Mouse (Mus musculus) embryonic facial prominence, embryonic 15.5 days (tissue): ENCODE measurements around the gene Mrpl10. TPM values are rescaled to one million over a fixed set of nuclear protein-coding genes. Genes with fewer than 3 reads are reported as not detected.
A peak's percentile ranks its signal among the peaks of the same experiment; 100 is the strongest.

Experiments used
- ATAC-seq: fragments of 200-750 bp; cut with Nextera tagmentation; 2 replicates; pipeline ENCODE4 v1.8.0; 2017; ENCODE audit warnings: low read depth, moderate TSS enrichment; ENCODE audit not compliant: insufficient number of reproducible peaks, low FRiP score, low TSS enrichment
- H3K27ac ChIP-seq: fragments of 300-500 bp; sonication (generic); replicated peaks from 2 replicates; pipeline ENCODE4 v1.5.1; 2015; ENCODE audit warnings: mild to moderate bottlenecking, inconsistent platforms
- H3K27me3 ChIP-seq: fragments of 300-500 bp; sonication (generic); 2 replicates; pipeline ENCODE4 v1.6.1; 2015; ENCODE audit warnings: inconsistent platforms
- H3K36me3 ChIP-seq: fragments of 300-500 bp; sonication (generic); 2 replicates; pipeline ENCODE4 v1.6.1; 2015; ENCODE audit warnings: mild to moderate bottlenecking, inconsistent platforms
- H3K4me1 ChIP-seq: fragments of 300-500 bp; sonication (generic); 2 replicates; pipeline ENCODE4 v1.6.1; 2015; ENCODE audit warnings: inconsistent platforms
- H3K4me2 ChIP-seq: fragments of 300-500 bp; sonication (generic); replicated peaks from 2 replicates; pipeline ENCODE4 v1.6.1; 2015; ENCODE audit warnings: mild to moderate bottlenecking, inconsistent platforms
- H3K4me3 ChIP-seq: fragments of 300-500 bp; sonication (generic); replicated peaks from 2 replicates; pipeline ENCODE4 v1.5.1; 2015; ENCODE audit warnings: mild to moderate bottlenecking, inconsistent platforms
- H3K9ac ChIP-seq: fragments of 300-500 bp; sonication (generic); 2 replicates; pipeline ENCODE4 v1.6.1; 2015; ENCODE audit warnings: inconsistent platforms
- H3K9me3 ChIP-seq: fragments of 300-500 bp; sonication (generic); replicated peaks from 2 replicates; pipeline ENCODE4 v1.6.1; 2016; ENCODE audit warnings: inconsistent platforms
- WGBS: fragments of 180-500 bp; shearing (Covaris S2); methylation state at CpG from one replicate; pipeline ENCODE4 v1.1.7; 2015; 5-methylcytosine and 5-hydroxymethylcytosine counted together
- polyA plus RNA-seq: library from polyadenylated mRNA; unstranded; fragments of >200 nt; fragmentation: Nextera tagmentation; extraction: Ambion mirVana; gene quantifications from 2 replicates; pipeline ENCODE4 v1.2.1, GENCODE M21; 2015

Gene Mrpl10
- polyA plus RNA-seq, result 77.9 and 80.4 TPM in 2 replicates

DNA sequence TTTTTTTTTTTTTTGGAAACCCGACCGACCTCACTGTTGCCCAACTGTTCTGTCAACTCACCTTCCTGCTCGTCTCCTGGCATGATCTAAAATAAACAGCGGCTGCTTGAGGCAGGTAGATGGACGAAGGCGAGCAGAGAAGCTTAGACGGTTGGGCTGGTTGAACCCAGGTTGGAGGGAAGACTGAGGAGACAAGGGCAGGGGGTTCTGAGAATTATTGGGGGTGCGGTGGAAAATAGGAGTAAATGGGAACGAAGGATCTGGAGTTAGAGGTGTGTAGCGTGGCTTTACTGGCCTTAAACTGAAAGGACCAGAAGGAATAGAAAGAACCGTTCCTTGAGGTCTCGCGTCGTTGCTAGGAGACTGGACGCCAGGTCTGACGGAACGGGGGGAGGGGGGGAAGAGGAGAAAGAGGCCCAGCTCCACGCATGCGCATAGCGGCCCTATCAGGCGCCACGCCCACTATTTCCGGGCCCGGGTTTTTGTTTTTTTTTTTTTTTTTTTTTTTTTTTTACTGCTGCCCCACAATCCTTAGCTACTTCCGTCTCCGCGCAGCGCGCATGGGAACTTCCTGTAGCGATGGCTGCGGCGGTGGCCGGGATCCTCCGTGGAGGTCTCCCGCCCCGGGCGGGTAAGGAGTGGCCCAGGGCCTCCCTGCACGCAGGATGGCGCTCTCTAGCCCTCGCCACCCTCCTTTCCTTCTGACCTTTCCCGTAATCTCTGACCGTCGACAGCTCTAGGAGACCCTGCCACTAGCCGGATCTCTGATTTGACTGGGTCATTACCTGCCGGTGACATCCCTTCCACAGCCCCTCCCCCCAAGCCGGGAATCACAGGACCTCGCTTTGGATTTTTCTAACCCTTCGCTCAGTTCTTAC, at the start of gene Mrpl10, which contains the start of gene Lrrc46:
Gene Mrpl10 (plus strand): TSS at position 539 of the 878 bp plus-strand sequence.
Gene Lrrc46 (minus strand): TSS at position 386 of the 878 bp plus-strand sequence.
- H3K36me3 ChIP-seq, result peaks cover 14% of the 10 kb centered on the region
- under 1% methylated on average over 48 of the region's 48 CpGs for WGBS
- H3K9ac ChIP-seq, result peak within 1 kb of the TSS; percentile 72
- peak within 1 kb of the TSS; percentile 74 for H3K27ac ChIP-seq
- no peaks in the 10 kb centered on the region for H3K9me3 ChIP-seq
- H3K27me3 ChIP-seq, result no peaks in the 10 kb centered on the region
- peaks cover 16% of the 10 kb centered on the region for H3K4me1 ChIP-seq
- ATAC-seq, result peak; percentile 88
- H3K4me3 ChIP-seq, result peak within 1 kb of the TSS; percentile 91
- peak within 1 kb of the TSS; percentile 85 for H3K4me2 ChIP-seq

DNA sequence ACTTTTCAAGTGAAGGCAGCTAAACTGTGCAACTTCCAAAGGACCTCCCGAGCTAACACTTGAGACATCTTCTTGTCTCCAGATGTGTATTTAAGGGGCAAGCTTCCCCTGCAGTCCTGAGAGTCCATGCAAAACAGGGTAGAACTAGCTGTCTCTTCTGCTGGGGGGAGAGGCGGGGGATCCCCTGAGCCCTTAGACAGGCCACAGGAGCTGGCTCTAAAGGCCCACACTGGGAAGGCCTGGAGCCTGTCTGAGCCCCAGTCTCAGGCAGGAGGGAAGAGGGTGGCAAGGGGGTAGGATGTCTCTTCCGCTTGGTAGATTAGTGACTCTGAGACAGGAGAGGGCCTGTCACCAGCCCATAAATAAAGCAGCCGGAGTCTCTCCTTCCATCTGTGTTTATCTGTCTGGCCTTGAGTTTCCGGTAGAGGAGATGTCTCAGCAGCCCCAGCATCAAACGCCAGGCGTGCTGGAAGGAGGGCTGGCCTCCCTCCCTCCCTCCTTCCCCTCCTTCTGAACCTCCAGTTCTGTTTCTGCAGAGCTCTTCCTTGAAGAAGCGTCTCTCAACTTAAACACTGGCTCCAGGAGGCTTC, 48.5 kb upstream of the Mrpl10 start:
- Histone ChIP-seq H3K4me3 (no peak overlapping the region), H3K4me2 (no peak overlapping the region), H3K27me3 (peaks cover 26% of the 10 kb centered on the region), H3K36me3 (no peaks in the 10 kb centered on the region), H3K4me1 (peaks cover 23% of the 10 kb centered on the region), H3K9ac (no peak overlapping the region), H3K9me3 (no peaks in the 10 kb centered on the region), H3K27ac (no peak overlapping the region)
- WGBS, result 31% methylated on average over 8 of the region's 8 CpGs
- ATAC-seq, result no peak

DNA sequence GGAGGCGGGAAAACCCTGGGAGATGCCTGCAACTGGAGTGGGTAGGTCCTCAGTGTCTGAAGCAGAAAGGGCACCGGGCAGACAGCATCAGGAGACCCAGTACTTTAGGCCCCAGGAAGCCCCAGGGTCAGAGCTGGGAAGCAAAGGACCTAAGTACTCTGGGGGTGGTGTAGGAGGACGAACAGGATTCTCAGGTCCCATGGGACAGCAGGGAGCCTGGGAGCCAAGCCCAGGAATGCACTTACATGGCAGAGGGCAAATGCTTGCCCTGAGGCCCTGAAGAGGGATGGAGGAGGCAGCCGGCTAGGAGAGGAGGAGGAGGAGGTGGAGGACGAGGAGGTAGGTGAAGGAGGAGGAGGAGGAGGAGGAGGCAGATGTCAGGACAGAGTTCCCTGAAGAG, 46.3 kb upstream of the Mrpl10 start:
- H3K36me3 ChIP-seq, result no peaks in the 10 kb centered on the region
- WGBS, result 22% methylated on average over 5 of the region's 5 CpGs
- H3K4me1 ChIP-seq, result peaks cover 16% of the 10 kb centered on the region
- H3K9ac ChIP-seq, result no peak overlapping the region
- no peak overlapping the region for H3K27ac ChIP-seq
- H3K27me3 ChIP-seq, result peaks cover 41% of the 10 kb centered on the region
- no peak overlapping the region for H3K4me3 ChIP-seq
- no peak overlapping the region for H3K4me2 ChIP-seq
- no peaks in the 10 kb centered on the region for H3K9me3 ChIP-seq
- no peak for ATAC-seq

DNA sequence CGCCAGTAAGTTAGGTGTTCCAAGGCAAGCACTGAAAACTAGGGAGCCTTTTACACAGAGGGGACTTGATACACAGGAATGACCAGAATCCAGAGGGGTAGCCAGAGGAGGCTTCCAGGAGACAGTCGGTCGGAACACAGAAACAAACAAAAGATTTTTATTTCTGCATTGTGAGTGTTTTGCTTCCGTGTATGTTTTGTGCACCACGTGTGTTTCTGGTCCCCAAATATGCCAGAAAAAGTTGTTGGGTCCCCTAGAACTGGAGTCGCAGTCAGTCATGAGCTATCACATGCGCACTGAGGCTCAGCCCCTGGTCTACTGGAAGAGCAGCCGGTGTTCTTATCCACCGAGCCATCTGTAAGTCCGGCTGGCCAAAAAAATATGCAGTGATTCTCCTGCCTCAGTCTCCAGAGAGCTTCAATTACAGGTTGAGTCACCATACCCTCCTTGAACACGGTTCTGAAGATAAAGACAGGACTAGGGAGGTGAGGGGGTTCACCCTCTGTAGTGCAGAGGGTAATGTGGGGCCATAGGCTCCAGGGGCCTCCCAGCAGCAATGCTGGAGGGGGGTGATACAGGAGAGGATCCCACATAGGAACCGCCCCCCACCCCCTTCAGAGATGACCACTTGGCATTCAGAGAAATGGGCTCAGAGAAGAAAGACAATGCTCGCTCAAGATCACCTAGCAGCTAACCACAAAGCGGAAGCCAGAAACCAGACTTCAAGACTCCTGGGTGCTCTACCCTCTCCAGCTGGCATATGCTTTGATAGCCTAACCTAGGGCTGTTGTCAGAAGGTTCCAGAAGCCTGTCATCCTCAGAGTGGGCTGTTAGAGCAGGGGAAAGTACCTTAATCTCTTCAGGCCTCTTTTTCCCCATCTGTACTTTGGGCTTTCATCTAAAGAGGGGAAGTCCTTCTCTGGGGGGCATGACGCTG, 45.3 kb upstream of the Mrpl10 start:
- peaks cover 16% of the 10 kb centered on the region for H3K4me1 ChIP-seq
- H3K27me3 ChIP-seq, result peaks cover 43% of the 10 kb centered on the region
- no peak overlapping the region for H3K4me2 ChIP-seq
- ATAC-seq, result no peak
- no peaks in the 10 kb centered on the region for H3K9me3 ChIP-seq
- H3K27ac ChIP-seq, result no peak overlapping the region
- WGBS, result 75% methylated on average over 15 of the region's 15 CpGs
- no peak overlapping the region for H3K9ac ChIP-seq
- no peaks in the 10 kb centered on the region for H3K36me3 ChIP-seq
- no peak overlapping the region for H3K4me3 ChIP-seq

DNA sequence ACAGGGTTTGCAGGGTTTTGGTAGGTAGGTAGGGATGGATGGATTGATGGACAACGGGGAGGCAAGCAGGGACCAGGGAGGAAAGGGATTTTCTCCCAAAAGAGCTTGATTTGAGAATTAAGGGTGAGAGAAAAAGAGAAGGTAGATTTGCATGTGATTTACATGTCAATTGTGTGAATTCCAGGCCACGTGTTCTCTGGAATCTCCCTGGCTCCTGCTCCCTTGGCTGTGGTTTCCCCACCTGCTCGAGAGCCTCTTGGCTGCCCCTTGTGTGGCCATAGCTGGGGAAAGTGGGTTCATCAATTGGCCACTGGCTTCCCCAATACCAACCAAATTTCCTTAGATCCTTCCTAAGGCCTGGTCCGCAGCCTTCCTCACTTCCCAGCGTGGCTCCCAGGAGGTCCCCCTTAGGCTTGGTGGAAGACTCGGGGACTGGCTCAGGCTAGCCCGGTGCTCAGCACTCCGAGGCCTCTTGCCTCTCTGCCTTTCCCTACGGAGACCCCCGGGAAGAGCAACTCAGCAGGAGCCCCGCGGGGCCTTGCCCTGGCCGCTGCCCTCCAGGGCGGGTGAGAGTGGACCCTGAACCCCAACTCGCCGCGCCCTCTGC, 44.5 kb upstream of the Mrpl10 start:
- Histone ChIP-seq H3K4me2 (peak overlapping the region; percentile 59), H3K36me3 (no peaks in the 10 kb centered on the region), H3K4me3 (peak overlapping the region; percentile 28), H3K4me1 (peaks cover 16% of the 10 kb centered on the region), H3K9me3 (no peaks in the 10 kb centered on the region), H3K27me3 (peaks cover 49% of the 10 kb centered on the region), H3K9ac (peak overlapping the region; percentile 18; the same call in 1 of the 2 replicates), H3K27ac (no peak overlapping the region)
- WGBS, result 12% methylated on average over 17 of the region's 17 CpGs
- no peak; the same call in 1 of the 2 replicates for ATAC-seq

DNA sequence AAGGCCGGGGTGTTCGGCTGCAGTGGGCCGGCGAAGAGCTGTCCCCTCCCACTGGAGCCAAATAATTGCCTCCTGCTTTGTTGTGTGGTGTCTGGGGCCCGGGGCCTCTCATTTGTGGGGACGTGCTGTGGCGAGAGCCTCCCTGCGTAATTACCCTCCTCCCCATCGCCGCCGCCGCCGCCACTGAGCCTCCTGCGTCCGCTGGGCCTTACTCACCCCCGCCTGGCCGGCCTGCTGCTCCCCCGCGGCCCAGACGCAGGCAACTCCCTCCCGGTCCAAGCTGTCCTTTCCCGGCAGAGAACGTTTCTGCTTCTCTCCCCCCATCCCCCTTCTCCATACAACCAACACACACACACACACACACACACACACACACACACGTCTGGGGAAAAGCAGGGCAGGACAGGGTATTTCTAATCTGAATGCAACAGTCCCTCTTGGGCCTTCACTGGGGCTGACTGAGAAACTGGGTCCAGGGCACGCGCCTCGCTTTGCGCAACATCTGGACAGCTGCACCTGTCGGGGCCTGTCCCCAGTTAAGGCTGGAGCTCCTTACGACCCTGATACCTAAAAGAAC, 43.9 kb upstream of the Mrpl10 start:
- peaks cover 55% of the 10 kb centered on the region for H3K27me3 ChIP-seq
- WGBS, result 6% methylated on average over 30 of the region's 30 CpGs
- peaks cover 16% of the 10 kb centered on the region for H3K4me1 ChIP-seq
- peak overlapping the region; percentile 18; the same call in 1 of the 2 replicates for H3K9ac ChIP-seq
- ATAC-seq, result peak; percentile 52; the same call in 1 of the 2 replicates
- H3K9me3 ChIP-seq, result no peaks in the 10 kb centered on the region
- peak overlapping the region; percentile 28 for H3K4me3 ChIP-seq
- H3K27ac ChIP-seq, result no peak overlapping the region
- no peaks in the 10 kb centered on the region for H3K36me3 ChIP-seq
- peak overlapping the region; percentile 59 for H3K4me2 ChIP-seq

DNA sequence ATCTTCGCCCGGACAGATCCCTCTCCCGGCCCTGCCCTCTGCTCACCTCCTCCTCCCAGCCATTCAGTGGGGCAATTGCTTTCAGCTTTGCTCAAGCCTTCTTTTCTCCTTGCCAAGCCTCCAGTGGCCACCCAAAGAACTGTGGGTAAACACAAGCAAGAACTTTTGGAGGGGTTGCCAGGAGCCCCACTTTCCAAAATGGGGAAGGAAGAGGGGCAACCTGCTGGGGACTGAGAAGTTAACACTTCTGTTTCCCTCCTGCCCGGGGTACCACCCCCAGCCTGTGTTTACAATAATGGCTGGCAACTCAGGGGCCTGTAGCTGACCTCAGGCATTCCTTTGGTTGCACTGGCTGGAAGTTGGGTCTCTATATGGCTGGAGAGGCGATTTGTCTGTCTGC, 38.2 kb upstream of the Mrpl10 start:
- Histone ChIP-seq H3K9me3 (no peaks in the 10 kb centered on the region), H3K27me3 (peaks cover 40% of the 10 kb centered on the region), H3K27ac (no peak overlapping the region), H3K36me3 (no peaks in the 10 kb centered on the region), H3K4me3 (no peak overlapping the region), H3K9ac (no peak overlapping the region), H3K4me2 (no peak overlapping the region), H3K4me1 (0 out of 2 replicates have a peak, but pooled peaks cover 5% of the 10 kb centered on the region)
- ATAC-seq, result no peak
- 31% methylated on average over 5 of the region's 5 CpGs for WGBS

DNA sequence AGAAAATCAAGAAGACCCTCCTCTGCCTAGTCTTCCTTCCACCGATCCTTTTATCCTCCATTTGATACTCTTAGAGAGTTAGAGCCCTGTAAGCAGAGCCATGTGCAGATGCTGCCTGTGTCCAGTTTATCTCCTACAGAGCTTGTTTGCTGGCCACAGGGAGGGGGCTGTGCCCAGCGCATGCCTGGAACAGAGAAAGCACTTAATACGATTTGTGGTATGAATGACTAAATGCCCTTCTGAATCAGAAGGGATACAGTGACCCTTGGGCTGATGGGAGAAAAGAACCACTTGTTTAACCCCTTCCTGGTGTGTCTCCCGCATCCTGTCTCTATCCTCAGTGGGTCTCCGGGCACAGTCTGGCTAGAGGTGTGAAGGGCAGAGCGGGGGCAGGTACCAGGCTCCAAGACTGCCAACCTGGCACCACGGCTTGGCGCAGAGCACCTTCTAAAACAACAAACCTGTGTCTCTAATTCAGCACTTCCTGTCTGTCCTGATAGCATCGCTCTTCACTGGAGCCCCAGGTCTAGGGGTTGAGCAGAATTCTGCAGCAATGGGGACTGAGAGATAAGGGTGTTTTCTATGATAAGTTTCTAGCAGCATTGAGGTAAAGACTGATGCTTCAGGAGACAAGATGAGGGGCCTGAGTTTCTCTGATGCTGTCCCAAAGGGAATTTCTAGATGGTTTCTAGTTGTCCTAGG, 34.1 kb upstream of the Mrpl10 start:
- peaks cover 34% of the 10 kb centered on the region for H3K27me3 ChIP-seq
- 0 out of 2 replicates have a peak, but pooled peaks cover 5% of the 10 kb centered on the region for H3K4me1 ChIP-seq
- H3K9ac ChIP-seq, result no peak overlapping the region
- H3K4me3 ChIP-seq, result no peak overlapping the region
- no peak overlapping the region for H3K27ac ChIP-seq
- WGBS, result 51% methylated on average over 9 of the region's 9 CpGs
- no peaks in the 10 kb centered on the region for H3K36me3 ChIP-seq
- H3K4me2 ChIP-seq, result no peak overlapping the region
- no peaks in the 10 kb centered on the region for H3K9me3 ChIP-seq
- ATAC-seq, result no peak

DNA sequence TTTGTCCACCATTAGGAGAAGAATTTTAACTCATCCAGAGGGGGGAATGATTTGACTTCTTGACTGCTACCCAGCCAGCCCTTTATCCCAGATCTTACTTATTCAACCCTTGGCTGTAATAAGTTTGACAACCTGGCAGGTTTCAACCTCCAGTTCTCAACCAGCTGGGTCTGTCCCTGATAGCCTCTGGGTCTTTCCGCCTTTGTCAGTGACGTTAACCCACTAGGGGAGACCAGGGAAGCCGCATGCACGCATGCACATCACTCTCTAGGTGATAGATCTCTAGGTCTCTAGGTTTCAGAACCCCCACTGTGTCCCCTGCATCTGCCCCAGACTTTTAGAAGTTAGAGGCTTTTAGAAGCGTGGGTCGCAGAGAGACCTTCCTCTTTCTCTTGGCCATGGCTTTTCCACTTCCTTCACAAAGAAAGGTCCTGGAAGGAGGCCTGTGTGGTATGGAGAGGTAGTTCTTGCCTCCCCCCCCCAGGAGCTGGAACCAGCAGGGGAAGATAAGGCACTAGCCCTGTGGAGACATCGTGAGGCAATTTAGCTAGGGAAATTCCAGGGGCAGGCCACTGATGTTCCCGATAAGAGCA, 32.1 kb upstream of the Mrpl10 start:
- Histone ChIP-seq H3K4me3 (no peak overlapping the region), H3K4me2 (no peak overlapping the region), H3K27ac (no peak overlapping the region), H3K36me3 (no peaks in the 10 kb centered on the region), H3K9ac (no peak overlapping the region), H3K4me1 (no peaks in the 10 kb centered on the region; the same call in 1 of the 2 replicates), H3K9me3 (no peaks in the 10 kb centered on the region), H3K27me3 (peaks cover 33% of the 10 kb centered on the region)
- ATAC-seq, result no peak
- 52% methylated on average over 8 of the region's 8 CpGs for WGBS
